21 mouse cellular contexts compared by ENCODE assay signal in genomic region chr4:57391103-57391502, GRCm38 (mm10). TPM values are rescaled to one million over a fixed set of nuclear protein-coding genes. Genes with fewer than 3 reads are reported as not detected.
A peak's percentile ranks its signal among the peaks of the same experiment; 100 is the strongest.
DNase-seq lines count a peak whose midpoint lies in the region; ATAC-seq and TF ChIP-seq lines count a peak whose summit lies in the region.
"Had no signal": no experiment of that assay in that cellular context is flagged by ENCODE, and none has a peak within 500 bp of the region (broad histone marks: within the 10 kb centered on the region; RNA-seq: fewer than 3 reads in every experiment).

No protein-coding gene starts in this region.

- 0 out of 2 replicates have a peak, but pooled peaks have one; percentile 14 for TF ChIP-seq CTCF in heart, adult 2 months (IDR thresholded peaks at IDR 0.05)
- TF ChIP-seq CTCF in lung, embryonic 14.5 days (IDR thresholded peaks at IDR 0.05; ENCODE audit: low read depth): peak; percentile 45

- peak; percentile 44; the same call in 1 of the 2 replicates for ATAC-seq in lung, embryonic 14.5 days (ENCODE audit: insufficient read depth)
- peak; percentile 82 for ATAC-seq in stomach, embryonic 15.5 days (ENCODE audit: insufficient read depth, low FRiP score, low read depth)
- ATAC-seq in inflammation-experienced regulatory T-cells, adult 6 months: no peak
- ATAC-seq: forebrain, embryonic 16.5 days; midbrain, embryonic 16.5 days; Patski had no signal

- H3K4me1 ChIP-seq in heart, adult 2 months (ENCODE audit: control insufficient read depth, insufficient read depth, low read length): no peaks in the 10 kb centered on the region
- H3K4me1 ChIP-seq in lung, embryonic 14.5 days (ENCODE audit: insufficient read depth): no peaks in the 10 kb centered on the region
- H3K4me1 ChIP-seq in stomach, embryonic 15.5 days: no peaks in the 10 kb centered on the region
- H3K4me1 ChIP-seq: heart, embryonic 13.5 days; liver, embryonic 13.5 days; neural tube, embryonic 12.5 days had no signal

- no peaks in the 10 kb centered on the region for H3K36me3 ChIP-seq in heart, adult 2 months (ENCODE audit: control insufficient read depth, insufficient read depth, low read length)
- no peaks in the 10 kb centered on the region for H3K36me3 ChIP-seq in lung, embryonic 14.5 days (ENCODE audit: insufficient read depth)
- no peaks in the 10 kb centered on the region for H3K36me3 ChIP-seq in stomach, embryonic 15.5 days
- H3K36me3 ChIP-seq: heart, embryonic 13.5 days; liver, embryonic 13.5 days; neural tube, embryonic 12.5 days had no signal

- no peak overlapping the region for H3K4me3 ChIP-seq in heart, adult 2 months
- H3K4me3 ChIP-seq in lung, embryonic 14.5 days (ENCODE audit: low read depth, low read length): no peak overlapping the region
- H3K4me3 ChIP-seq in stomach, embryonic 15.5 days (replicated peaks): no peak overlapping the region
- H3K4me3 ChIP-seq: heart, embryonic 13.5 days; liver, embryonic 13.5 days; neural tube, embryonic 12.5 days had no signal

- TF ChIP-seq POLR2A in heart, adult 2 months (IDR thresholded peaks at IDR 0.05; ENCODE audit: insufficient read depth, low read depth, low read length): no peak

- no peak overlapping the region for H3K27ac ChIP-seq in heart, adult 2 months
- H3K27ac ChIP-seq in lung, embryonic 14.5 days (ENCODE audit: low read depth): no peak overlapping the region
- H3K27ac ChIP-seq in stomach, embryonic 15.5 days: no peak overlapping the region
- H3K27ac ChIP-seq: heart, embryonic 13.5 days; liver, embryonic 13.5 days; neural tube, embryonic 12.5 days had no signal

- H3K79me2 ChIP-seq in heart, adult 2 months (replicated peaks; ENCODE audit: control insufficient read depth, insufficient read depth, low read length): no peaks in the 10 kb centered on the region

- intact Hi-C loops in heart, adult 2 months (cut with DNase I): no loop called here
- intact Hi-C loops in left cerebral cortex, postnatal 10 days (cut with DNase I): no loop called here

- H3K27me3 ChIP-seq in heart, adult 2 months (ENCODE audit: control insufficient read depth, insufficient read depth, low read length): no peaks in the 10 kb centered on the region
- H3K27me3 ChIP-seq in lung, embryonic 14.5 days (ENCODE audit: insufficient read depth, low read length): no peaks in the 10 kb centered on the region
- no peaks in the 10 kb centered on the region for H3K27me3 ChIP-seq in stomach, embryonic 15.5 days (replicated peaks)
- H3K27me3 ChIP-seq: heart, embryonic 13.5 days; liver, embryonic 13.5 days; neural tube, embryonic 12.5 days; Patski had no signal

- no peak for DNase-seq in heart, adult 2 months
- DNase-seq in heart, adult 18-20 months: no peak
- peak; percentile 38 for DNase-seq in lung, embryonic 14.5 days
- DNase-seq in lung, postnatal 14 days: no peak
- peak; percentile 27 for DNase-seq in brain, adult 2 months (ENCODE audit: low read depth, low spot score)
- DNase-seq in left cerebral cortex, postnatal 10 days (ENCODE audit: extremely low spot score in 1 of 2, low spot score in 2 of 2): no peak
- DNase-seq: cerebellum, adult 2 months; kidney, adult 11 months; kidney, postnatal 25 days; left cerebral cortex, postnatal 4 days; liver, embryonic 13.5 days; right cerebral cortex, postnatal 25 days had no signal

- no peak overlapping the region for H3K4me2 ChIP-seq in lung, embryonic 14.5 days
- no peak overlapping the region for H3K4me2 ChIP-seq in stomach, embryonic 15.5 days
- H3K4me2 ChIP-seq: heart, embryonic 13.5 days; liver, embryonic 13.5 days; neural tube, embryonic 12.5 days had no signal

- 69% methylated on average over 8 of the region's 8 CpGs for WGBS in heart, adult 2 months
- 50% methylated on average over 8 of the region's 8 CpGs for WGBS in lung, embryonic 14.5 days
- WGBS in stomach, embryonic 15.5 days: 54% methylated on average over 8 of the region's 8 CpGs

- no peaks in the 10 kb centered on the region for H3K9me3 ChIP-seq in lung, embryonic 14.5 days (ENCODE audit: low read depth, low read length)
- no peaks in the 10 kb centered on the region for H3K9me3 ChIP-seq in stomach, embryonic 15.5 days
- H3K9me3 ChIP-seq: heart, embryonic 13.5 days; liver, embryonic 13.5 days; neural tube, embryonic 12.5 days had no signal

- no peak overlapping the region for H3K9ac ChIP-seq in heart, adult 2 months (ENCODE audit: low read depth, low read length)
- no peak overlapping the region for H3K9ac ChIP-seq in lung, embryonic 14.5 days
- H3K9ac ChIP-seq in stomach, embryonic 15.5 days: no peak overlapping the region
- H3K9ac ChIP-seq: heart, embryonic 13.5 days; liver, embryonic 13.5 days; neural tube, embryonic 12.5 days had no signal

- no peak for TF ChIP-seq EP300 in heart, adult 2 months (IDR thresholded peaks at IDR 0.05; ENCODE audit: insufficient read depth, low read depth, low read length)

RNA-seq across cellular contexts. Expression of gene Palm2, which starts 42.9 kb away (rescaled TPM):
- 10 to 100 TPM in 1 of 2 experiments, 1 to 10 TPM in 1; 9.9 to 13.2 TPM for total RNA-seq in heart, adult 2 months (2021)
- polyA plus RNA-seq in heart, adult 2 months (2012; rRNA removed): 0.33 and 0.56 TPM in 2 replicates
- total RNA-seq in heart, adult 18-20 months (2021): 10 to 100 TPM; 11.0 to 11.8 TPM
- 7.5 and 9.3 TPM in 2 replicates for polyA plus RNA-seq in lung, embryonic 14.5 days (2014; fragmentation: Nextera tagmentation; extraction: Ambion mirVana)
- 4.0 TPM in 2 replicates for polyA plus RNA-seq in stomach, embryonic 15.5 days (2015; fragmentation: Nextera tagmentation; extraction: Ambion mirVana)
- polyA plus RNA-seq in inflammation-experienced regulatory T-cells, adult 6 months (2017; shearing (Covaris generic)): not detected
- total RNA-seq in left cerebral cortex, postnatal 10 days (2021): 10 to 100 TPM; 72.9 to 73.2 TPM
- total RNA-seq: hematopoietic stem cell, adult 5-6 weeks; megakaryocyte, adult 5-6 weeks had no signal

Comparison
In these comparisons a context has a peak if more than half of its experiments do, and no peak if none do; other contexts are left out.
1. DNase-seq: peak in lung, embryonic 14.5 days (single experiment) and brain, adult 2 months (single experiment); none in heart, adult 2 months (0 of 2), heart, adult 18-20 months (0 of 2), lung, postnatal 14 days (single experiment) and left cerebral cortex, postnatal 10 days (0 of 2).